Mouse (Mus musculus): Measurements from ENCODE around the gene Mvd. TPM values are rescaled to one million over a fixed set of nuclear protein-coding genes. Genes with fewer than 3 reads are reported as not detected.
A peak's percentile ranks its signal among the peaks of the same experiment; 100 is the strongest.

Mvd gene
- total RNA-seq (2014; fragmentation: Nextera tagmentation) (8.8 and 10.0 TPM in 2 replicates), total RNA-seq (2017) (4.0 and 4.3 TPM in 2 replicates)

- peak; percentile 91 for ATAC-seq (replicated peaks; ENCODE audit: poor library complexity, severe bottlenecking)
These were observed at the start of gene Mvd for GRCm38 (mm10) chr8:122443262-122444006. Gene Mvd (minus strand): TSS chr8:122443422.

- ATAC-seq (replicated peaks; ENCODE audit: poor library complexity, severe bottlenecking) = no peak
These were observed 45.2 kb upstream of the Mvd start for GRCm38 (mm10) chr8:122488387-122488786.

GRCm38 (mm10) chr8:122484831-122485230 is 41.6 kb upstream of the Mvd start:
- peak; percentile 87 for ATAC-seq (replicated peaks; ENCODE audit: poor library complexity, severe bottlenecking)

GRCm38 (mm10) chr8:122483877-122484276 is 40.7 kb upstream of the Mvd start:
- no peak for ATAC-seq (replicated peaks; ENCODE audit: poor library complexity, severe bottlenecking)

- no peak for ATAC-seq (replicated peaks; ENCODE audit: poor library complexity, severe bottlenecking)
These were observed 39.2 kb upstream of the Mvd start for GRCm38 (mm10) chr8:122482448-122482847.

GRCm38 (mm10) chr8:122475580-122476320 is 32.5 kb upstream of the Mvd start, which contains the start of the genes Rnf166 and Ctu2:
Gene Rnf166 (minus strand): TSS chr8:122476064.
Gene Ctu2 (plus strand): TSS chr8:122476143.
- ATAC-seq (replicated peaks; ENCODE audit: poor library complexity, severe bottlenecking) = peak; percentile 74

- ATAC-seq (replicated peaks; ENCODE audit: poor library complexity, severe bottlenecking) = no peak
These were observed 31.8 kb upstream of the Mvd start for GRCm38 (mm10) chr8:122474951-122475560.

- ATAC-seq (replicated peaks; ENCODE audit: poor library complexity, severe bottlenecking) = peak; percentile 68
These were observed 30.7 kb upstream of the Mvd start for GRCm38 (mm10) chr8:122473911-122474421.

- no peak for ATAC-seq (replicated peaks; ENCODE audit: poor library complexity, severe bottlenecking)
These were observed 27.5 kb upstream of the Mvd start for GRCm38 (mm10) chr8:122470691-122471090.

- peak; percentile 47 for ATAC-seq (replicated peaks; ENCODE audit: poor library complexity, severe bottlenecking)
These were observed 26.7 kb upstream of the Mvd start for GRCm38 (mm10) chr8:122469965-122470364.

GRCm38 (mm10) chr8:122469407-122469806 is 26.2 kb upstream of the Mvd start:
- ATAC-seq (replicated peaks; ENCODE audit: poor library complexity, severe bottlenecking) = no peak

GRCm38 (mm10) chr8:122467816-122468215 is 24.6 kb upstream of the Mvd start:
- ATAC-seq (replicated peaks; ENCODE audit: poor library complexity, severe bottlenecking) = no peak

GRCm38 (mm10) chr8:122464985-122465384 is 21.8 kb upstream of the Mvd start:
- no peak for ATAC-seq (replicated peaks; ENCODE audit: poor library complexity, severe bottlenecking)

GRCm38 (mm10) chr8:122463651-122464640 is 20.7 kb upstream of the Mvd start:
- ATAC-seq (replicated peaks; ENCODE audit: poor library complexity, severe bottlenecking) = peak; percentile 43

GRCm38 (mm10) chr8:122462510-122462909 is 19.3 kb upstream of the Mvd start:
- ATAC-seq (replicated peaks; ENCODE audit: poor library complexity, severe bottlenecking) = no peak

GRCm38 (mm10) chr8:122461473-122462148 is 18.4 kb upstream of the Mvd start:
- ATAC-seq (replicated peaks; ENCODE audit: poor library complexity, severe bottlenecking) = no peak

- ATAC-seq (replicated peaks; ENCODE audit: poor library complexity, severe bottlenecking) = peak; percentile 54
These were observed 17.6 kb upstream of the Mvd start, which contains the start of gene Snai3 for GRCm38 (mm10) chr8:122460524-122461472. Gene Snai3 (minus strand): TSS chr8:122460733.

- ATAC-seq (replicated peaks; ENCODE audit: poor library complexity, severe bottlenecking) = no peak
These were observed 16.8 kb upstream of the Mvd start for GRCm38 (mm10) chr8:122459990-122460389.

Data from granulocyte monocyte progenitor cell, adult 5-6 weeks (primary cell).